Mouse (Mus musculus): Measurements from ENCODE around the gene Defb23. TPM values are rescaled to one million over a fixed set of nuclear protein-coding genes. Genes with fewer than 3 reads are reported as not detected.

Defb23 gene
- polyA plus RNA-seq, 1 experiment = not detected

DNA sequence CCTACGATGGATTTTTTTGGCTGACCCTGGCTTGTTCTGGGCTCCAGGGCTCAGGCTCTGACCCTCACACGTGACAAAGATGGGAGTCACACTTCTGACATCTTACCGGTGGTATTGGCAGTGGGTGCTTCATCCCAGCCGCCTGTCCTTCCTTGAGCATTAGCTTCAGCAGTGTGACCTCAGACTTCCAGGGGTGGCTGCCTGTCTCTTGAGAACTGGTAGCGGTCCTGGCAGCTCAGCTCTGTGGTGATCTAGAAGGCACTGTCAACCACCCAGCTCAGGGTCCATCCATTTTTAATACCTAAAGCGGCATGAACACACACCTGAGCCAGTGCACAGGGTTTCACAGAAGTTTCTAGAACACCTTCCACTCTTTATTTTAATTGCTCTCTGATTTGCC lies 54.6 kb downstream of the Defb23 start:
- Histone ChIP-seq H3K27me3 (ENCODE audit: control insufficient read depth, insufficient read depth, low read length, poor library complexity, severe bottlenecking) (no peaks in the 10 kb centered on the region), H3K9me3 (replicated peaks; ENCODE audit: control insufficient read depth, insufficient read depth, low read length, poor library complexity, severe bottlenecking) (no peaks in the 10 kb centered on the region), H3K4me3 (ENCODE audit: low read depth, low read length) (no peak overlapping the region), H3K9ac (ENCODE audit: low read depth, poor library complexity, severe bottlenecking) (no peak overlapping the region), H3K4me1 (ENCODE audit: control insufficient read depth, insufficient read depth, low read length) (peaks cover 2% of the 10 kb centered on the region), H3K27ac (ENCODE audit: insufficient read depth, low read length) (no peak overlapping the region), H3K36me3 (ENCODE audit: control insufficient read depth, insufficient read depth, low read length, poor library complexity, severe bottlenecking) (no peaks in the 10 kb centered on the region)
- no peak for TF ChIP-seq CTCF (IDR thresholded peaks at IDR 0.05; ENCODE audit: low read depth, low read length)

Other genes with a start within 250 kb of the Defb23 start
- gene Csnk2a1, start 237.8 kb downstream of the Defb23 start, polyA plus RNA-seq (2011; ENCODE audit: insufficient read depth, insufficient read length, low read depth, missing spikeins) = 258 and 280 TPM in 2 replicates
- gene Tbc1d20, start 170.8 kb downstream of the Defb23 start, polyA plus RNA-seq (2011; ENCODE audit: insufficient read depth, insufficient read length, low read depth, missing spikeins) = 27.7 and 32.3 TPM in 2 replicates
- gene Rbck1, start 132.0 kb downstream of the Defb23 start, polyA plus RNA-seq (2011; ENCODE audit: insufficient read depth, insufficient read length, low read depth, missing spikeins) = 86.7 and 89.1 TPM in 2 replicates
- 11.4 and 12.3 TPM in 2 replicates for gene Trib3, start 120.6 kb downstream of the Defb23 start, polyA plus RNA-seq (2011; ENCODE audit: insufficient read depth, insufficient read length, low read depth, missing spikeins)
- 1.1 TPM in 1 of 2 replicates, not detected in the other for gene Nrsn2, start 88.0 kb downstream of the Defb23 start, polyA plus RNA-seq (2011; ENCODE audit: insufficient read depth, insufficient read length, low read depth, missing spikeins)
- 27.5 and 31.3 TPM in 2 replicates for gene Sox12, start 66.6 kb downstream of the Defb23 start, polyA plus RNA-seq (2011; ENCODE audit: insufficient read depth, insufficient read length, low read depth, missing spikeins)
- gene Zcchc3, start 49.6 kb downstream of the Defb23 start, polyA plus RNA-seq (2011; ENCODE audit: insufficient read depth, insufficient read length, low read depth, missing spikeins) = 26.7 and 30.6 TPM in 2 replicates
- not detected in 2 replicates for gene 6820408C15Rik, start 49.0 kb downstream of the Defb23 start, polyA plus RNA-seq (2011; ENCODE audit: insufficient read depth, insufficient read length, low read depth, missing spikeins)
- gene Defb20, start 12.4 kb upstream of the Defb23 start, polyA plus RNA-seq (2011; ENCODE audit: insufficient read depth, insufficient read length, low read depth, missing spikeins) = not detected in 2 replicates
- gene Defb22, start 25.5 kb upstream of the Defb23 start, polyA plus RNA-seq (2011; ENCODE audit: insufficient read depth, insufficient read length, low read depth, missing spikeins) = not detected in 2 replicates
- not detected in 2 replicates for gene Defb26, start 47.1 kb upstream of the Defb23 start, polyA plus RNA-seq (2011; ENCODE audit: insufficient read depth, insufficient read length, low read depth, missing spikeins)
- gene Defb28, start 53.6 kb upstream of the Defb23 start, polyA plus RNA-seq (2011; ENCODE audit: insufficient read depth, insufficient read length, low read depth, missing spikeins) = not detected in 2 replicates
- gene Defb29, start 75.5 kb upstream of the Defb23 start, polyA plus RNA-seq (2011; ENCODE audit: insufficient read depth, insufficient read length, low read depth, missing spikeins) = not detected in 2 replicates
- not detected in 2 replicates for gene Gm17416, start 104.7 kb upstream of the Defb23 start, polyA plus RNA-seq (2011; ENCODE audit: insufficient read depth, insufficient read length, low read depth, missing spikeins)
- not detected in 2 replicates for gene Defb21, start 108.1 kb upstream of the Defb23 start, polyA plus RNA-seq (2011; ENCODE audit: insufficient read depth, insufficient read length, low read depth, missing spikeins)
- not detected in 2 replicates for gene Defb19, start 115.7 kb upstream of the Defb23 start, polyA plus RNA-seq (2011; ENCODE audit: insufficient read depth, insufficient read length, low read depth, missing spikeins)
- not detected in 2 replicates for gene Defb45, start 134.8 kb upstream of the Defb23 start, polyA plus RNA-seq (2011; ENCODE audit: insufficient read depth, insufficient read length, low read depth, missing spikeins)
- not detected in 2 replicates for gene Defb36, start 139.7 kb upstream of the Defb23 start, polyA plus RNA-seq (2011; ENCODE audit: insufficient read depth, insufficient read length, low read depth, missing spikeins)
- gene Defb25, start 158.4 kb upstream of the Defb23 start, polyA plus RNA-seq (2011; ENCODE audit: insufficient read depth, insufficient read length, low read depth, missing spikeins) = not detected in 2 replicates
- gene Rem1, start 162.3 kb upstream of the Defb23 start, polyA plus RNA-seq (2011; ENCODE audit: insufficient read depth, insufficient read length, low read depth, missing spikeins) = 1.2 and 1.3 TPM in 2 replicates
- gene H13, start 204.8 kb upstream of the Defb23 start, polyA plus RNA-seq (2011; ENCODE audit: insufficient read depth, insufficient read length, low read depth, missing spikeins) = 48.1 and 52.4 TPM in 2 replicates
- 31.2 and 31.5 TPM in 2 replicates for gene Mcts2, start 222.4 kb upstream of the Defb23 start, polyA plus RNA-seq (2011; ENCODE audit: insufficient read depth, insufficient read length, low read depth, missing spikeins)

Data from ES-Bruce4 (cell line).